Mouse (Mus musculus) gastrocnemius, adult 8-10 months (tissue): ENCODE measurements at regions not wholly inside any gene's neighbourhood (a gene's known extent, or its start where the extent isn't known, plus 50 kb on each side); places are given as distances from the start of the nearest gene placed in this dataset.

Experiments used
- DNase-seq, 2 experiments: peaks; one replicate each; pipeline ENCODE4 v3.0.0; 2022; ENCODE audit warnings: low spot score in 2 of 2

DNA sequence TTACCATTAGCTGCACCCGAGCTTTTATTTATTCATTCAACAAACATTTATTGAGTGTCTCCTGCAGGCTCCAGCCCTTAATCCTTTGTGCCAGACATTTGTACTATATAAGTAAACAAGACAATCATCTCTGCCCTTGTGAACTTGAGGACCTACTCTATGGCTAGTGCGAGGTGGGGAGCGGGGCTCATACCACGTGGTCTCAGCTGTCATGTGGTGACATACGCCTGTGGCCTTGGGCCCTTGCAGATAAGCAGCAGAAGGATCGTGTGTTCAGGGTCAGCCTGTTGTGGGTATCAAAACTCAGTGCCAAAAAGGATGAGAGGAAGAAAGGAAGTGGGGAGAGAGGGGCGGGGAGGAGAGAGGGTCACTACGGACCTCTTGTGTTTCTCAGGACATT, 186.8 kb upstream of the Tbx3 start:
- DNase-seq = no peak

DNA sequence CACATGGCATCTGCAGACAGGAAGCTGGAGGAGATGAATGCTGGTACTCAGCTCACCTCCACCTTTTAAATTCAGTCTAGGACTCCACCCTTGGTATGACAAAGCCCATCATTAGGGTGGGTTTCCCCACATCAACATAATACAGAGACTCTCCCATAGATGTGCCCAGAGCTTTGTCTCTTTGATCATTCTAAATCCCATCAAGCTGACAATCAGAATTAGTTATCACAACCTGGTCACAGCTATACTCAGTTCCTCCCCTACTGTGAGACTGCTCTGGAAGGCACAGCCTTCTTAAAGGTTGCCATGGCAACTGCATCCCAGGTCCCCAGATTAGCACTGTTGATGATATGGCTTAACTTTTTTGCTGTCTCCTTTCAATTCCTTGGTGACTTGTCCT, 184.3 kb upstream of the Tbx3 start:
- no peak for DNase-seq

DNA sequence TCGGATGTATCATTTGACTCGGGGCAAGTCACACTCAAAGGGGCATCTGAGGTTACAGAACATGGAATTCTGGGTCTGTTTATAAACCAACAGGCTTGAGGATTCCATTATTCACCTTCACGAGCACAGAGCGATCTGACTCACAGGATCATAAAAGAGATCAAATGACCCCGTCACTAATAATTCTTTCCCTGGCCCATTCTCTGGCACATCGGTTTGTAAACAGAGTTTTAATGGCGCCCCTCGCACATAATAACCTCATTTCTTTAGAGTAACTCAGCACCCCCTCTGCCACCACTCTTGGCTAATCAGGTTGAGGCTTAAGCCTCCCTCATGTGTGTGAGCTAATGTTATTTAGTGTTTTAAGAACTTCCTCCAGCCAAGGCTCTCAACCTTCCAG, 183.3 kb upstream of the Tbx3 start:
- no peak for DNase-seq

DNA sequence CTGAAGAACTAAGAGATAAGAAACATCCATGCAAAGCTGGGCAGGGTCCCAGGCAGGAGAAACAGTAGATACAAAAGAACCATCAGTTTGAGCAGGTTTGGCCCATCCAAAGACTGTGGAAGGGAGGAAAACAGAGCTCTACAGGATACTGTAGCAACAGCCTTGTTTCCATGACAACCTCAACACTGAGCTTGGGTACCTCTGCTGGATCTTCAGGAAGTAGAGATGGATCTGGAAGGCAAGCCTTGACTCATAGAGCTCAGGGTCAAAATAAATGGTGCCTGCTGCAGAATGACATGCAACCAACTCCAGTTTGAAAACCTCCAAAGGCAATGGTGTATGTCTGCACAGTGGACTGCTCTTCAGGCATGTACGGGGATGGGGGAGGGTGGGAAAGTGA, 173.0 kb upstream of the Tbx3 start:
- DNase-seq = no peak

DNA sequence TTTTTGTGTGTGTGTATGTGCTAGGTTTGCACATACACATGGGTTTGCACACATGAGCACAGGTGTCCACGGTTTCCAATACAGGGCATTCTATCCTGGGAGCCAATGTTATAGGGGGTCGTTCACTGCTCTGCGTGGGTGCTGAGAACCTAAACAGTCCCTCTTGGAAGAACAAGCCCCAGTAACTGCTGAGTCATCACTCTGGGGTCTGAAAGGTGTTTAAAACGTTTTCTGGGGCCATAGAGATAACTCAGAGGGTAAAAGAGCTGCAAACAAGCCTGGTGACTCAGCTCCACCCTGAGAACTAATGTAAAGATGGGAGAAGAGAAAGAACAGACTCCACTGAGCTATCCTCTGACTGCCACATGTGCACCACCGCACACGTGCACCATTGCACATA, 172.0 kb upstream of the Tbx3 start:
- no peak for DNase-seq

DNA sequence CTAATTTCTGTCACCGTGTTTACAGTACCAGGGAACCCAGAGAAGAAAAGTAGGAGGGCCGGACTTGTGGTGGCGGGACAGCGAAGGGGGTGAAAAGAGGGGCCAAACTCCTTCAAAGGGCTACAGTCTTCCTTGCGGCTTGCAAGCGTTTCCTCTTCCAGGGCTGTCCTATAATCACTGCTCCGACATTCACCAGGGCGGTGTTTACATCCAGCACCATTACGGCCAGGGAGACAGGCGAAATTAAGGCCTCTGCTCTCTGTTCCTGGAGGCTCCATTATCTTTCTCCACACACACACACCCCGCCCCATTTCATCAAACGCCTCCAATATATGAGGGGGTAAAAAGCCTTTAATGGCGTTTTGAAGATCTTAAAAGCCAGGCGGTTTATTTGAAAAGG, 162.8 kb upstream of the Tbx3 start:
- no peak for DNase-seq

DNA sequence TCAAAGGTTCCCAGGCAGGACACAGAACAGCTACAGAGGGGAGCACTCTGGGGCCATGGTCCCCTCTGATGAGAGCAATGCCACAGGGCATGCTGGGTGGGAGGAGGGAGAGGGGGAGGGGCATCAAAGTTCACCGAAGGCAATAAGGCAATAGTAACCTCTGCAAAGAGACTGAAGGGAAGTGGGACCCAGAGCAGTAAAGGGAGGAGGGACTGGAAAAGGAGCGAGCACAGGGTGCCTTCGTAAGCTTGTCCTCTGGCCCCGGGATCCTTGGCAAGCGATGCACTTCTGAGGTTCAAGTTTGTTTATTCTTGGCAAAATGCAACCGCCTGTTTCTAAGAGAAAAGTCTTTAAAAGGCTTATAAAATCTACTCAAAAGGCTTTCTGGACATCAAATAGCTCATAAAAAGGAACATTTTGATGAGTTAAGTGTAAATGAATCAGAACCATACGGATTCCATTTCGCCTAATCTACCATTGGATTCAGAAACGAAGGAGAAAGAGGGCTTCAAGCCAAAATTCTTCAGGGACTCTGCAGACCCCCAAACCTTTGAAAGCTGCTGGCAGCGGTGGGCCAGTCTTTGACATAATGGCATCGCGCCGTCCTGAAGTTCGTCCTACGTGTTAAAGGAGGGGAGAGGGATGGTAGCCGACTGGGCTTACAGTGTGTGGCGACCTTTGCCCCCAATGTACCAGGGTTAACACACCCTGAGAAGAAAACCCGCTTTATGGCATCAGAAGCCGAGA, 151.8 kb upstream of the Tbx3 start:
- DNase-seq = no peak

DNA sequence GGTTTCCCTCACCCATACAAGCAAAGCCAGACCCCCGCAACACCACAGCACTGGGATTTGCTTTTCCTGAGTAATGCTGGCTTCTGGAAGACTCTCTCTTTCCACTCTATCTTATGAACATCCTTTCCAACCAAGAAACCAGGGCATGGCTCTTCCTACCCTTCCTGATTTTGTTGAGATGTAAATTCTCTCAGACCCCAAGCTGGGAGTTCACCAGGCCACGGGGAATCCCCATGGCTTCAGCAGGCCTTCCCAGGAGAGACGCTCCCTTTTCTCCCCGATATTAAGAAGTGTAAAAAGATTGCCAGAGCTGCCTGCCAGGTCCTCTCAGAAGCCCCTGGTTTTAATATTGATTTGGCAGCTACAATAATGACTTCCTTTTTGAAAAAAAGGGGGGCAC, 146.3 kb upstream of the Tbx3 start:
- no peak for DNase-seq

DNA sequence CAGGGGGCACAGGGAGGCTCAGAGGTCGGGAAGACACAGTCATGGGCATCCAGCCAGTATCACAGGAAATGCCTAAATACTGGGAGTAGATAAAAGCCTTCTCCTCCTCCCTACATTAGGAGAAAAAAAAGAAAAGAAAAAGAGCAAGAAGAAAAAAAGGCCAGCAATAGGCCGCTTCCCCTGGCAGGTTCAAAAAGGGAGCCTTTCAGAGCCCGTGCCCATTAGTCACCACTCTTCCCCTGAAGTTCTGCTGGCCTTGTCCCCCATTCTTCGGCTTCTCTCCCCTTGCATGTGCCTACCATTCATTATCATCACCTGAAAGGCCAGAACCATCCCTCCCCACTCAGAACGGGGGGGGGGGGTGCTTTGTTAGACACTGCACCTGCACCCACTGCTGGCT, 144.5 kb upstream of the Tbx3 start:
- DNase-seq = no peak

DNA sequence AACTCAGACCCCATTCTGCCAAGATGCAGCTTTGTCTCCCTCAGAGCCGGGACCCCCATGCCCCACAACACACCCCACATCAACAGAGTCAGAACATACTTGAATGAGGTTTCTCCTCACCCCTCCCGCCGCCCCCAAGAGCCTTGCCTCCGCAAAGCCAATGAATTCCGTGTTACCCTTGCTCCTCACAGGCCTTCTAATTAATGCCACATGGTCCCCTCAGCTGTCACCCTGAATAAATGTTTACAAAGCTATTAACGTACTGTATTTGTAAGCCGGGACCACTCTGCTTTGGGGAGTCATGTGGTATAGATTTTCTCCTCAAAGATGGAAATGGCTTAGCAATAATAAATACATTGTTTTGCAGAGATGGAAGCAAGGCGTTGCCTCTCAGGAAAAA, 140.5 kb upstream of the Tbx3 start:
- DNase-seq = no peak

DNA sequence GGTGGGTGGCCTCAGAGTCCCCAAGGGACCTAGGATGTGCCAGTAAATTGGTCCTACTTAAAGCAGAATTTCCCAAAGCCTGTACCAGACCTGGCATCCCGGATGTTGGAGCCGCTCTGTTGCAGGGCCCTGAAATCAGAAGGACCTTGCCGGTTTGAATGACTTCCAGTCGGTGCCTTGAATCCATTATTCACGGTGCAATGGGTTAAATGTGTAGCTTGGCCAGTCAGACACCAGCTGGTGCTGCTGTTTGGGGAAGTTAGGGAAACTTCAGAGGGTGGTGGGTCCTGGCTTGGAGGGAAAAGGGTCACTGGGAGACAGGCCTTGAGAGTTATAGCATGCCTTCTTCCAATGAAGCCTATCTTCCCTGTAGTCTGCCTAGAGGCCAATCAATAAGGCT, 135.5 kb upstream of the Tbx3 start:
- DNase-seq = no peak

DNA sequence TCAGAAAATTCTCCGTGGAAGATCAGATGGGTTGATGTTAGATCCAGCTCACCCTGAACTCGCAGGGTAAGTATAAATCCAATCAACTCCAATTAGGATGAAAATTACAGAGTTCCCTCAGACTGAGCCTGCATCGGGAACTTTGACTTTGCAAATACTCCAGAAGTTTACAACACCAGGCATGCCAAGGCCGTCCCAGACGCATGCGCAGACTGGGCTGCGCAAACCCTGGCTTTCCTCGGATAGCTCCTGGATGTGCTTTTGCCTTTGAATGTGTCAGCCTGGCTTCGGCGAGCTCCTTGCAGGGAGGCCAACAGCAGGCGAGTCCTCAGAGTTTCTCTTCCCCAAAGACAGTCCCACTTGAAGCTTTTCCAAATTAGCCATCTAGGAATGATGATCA, 127.6 kb upstream of the Tbx3 start:
- DNase-seq = no peak

DNA sequence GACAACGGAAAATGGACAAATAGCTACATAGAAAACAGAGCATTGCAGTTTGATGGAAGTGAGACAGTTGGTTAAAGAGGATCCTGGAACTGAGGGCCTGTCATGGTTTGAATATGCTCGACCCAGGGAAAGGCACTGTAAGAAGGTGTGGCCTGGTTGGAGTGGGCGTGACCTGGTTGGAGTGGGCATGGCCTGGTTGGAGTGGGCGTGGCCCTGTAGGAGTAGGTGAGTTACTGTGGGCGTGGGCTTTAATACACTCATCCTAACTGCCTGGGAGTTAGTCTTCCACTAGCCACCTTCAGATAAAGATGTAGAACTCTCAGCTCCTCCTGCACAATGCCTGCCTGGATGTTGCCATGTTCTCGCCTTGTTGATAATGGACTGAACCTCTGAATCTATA, 126.8 kb upstream of the Tbx3 start:
- DNase-seq = no peak

DNA sequence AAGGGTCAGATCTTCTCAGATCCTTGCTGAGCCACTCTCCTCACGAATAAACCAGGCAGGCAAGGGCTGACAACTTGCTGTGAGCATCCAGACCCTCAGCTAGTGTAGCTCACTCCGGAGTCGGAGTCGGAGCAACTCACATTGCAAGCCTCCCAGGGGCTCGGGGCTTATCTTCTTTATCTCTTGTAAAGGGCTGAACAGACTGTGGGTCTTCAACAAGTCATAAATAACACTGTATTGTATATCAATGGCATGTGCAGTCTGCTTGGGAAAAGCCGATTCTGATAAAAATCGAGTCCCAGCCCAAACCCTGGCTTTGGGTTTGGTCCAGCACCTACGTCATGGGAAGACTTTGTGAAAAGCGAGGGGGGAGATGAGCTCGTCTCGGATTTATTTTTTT, 125.8 kb upstream of the Tbx3 start:
- no peak for DNase-seq

DNA sequence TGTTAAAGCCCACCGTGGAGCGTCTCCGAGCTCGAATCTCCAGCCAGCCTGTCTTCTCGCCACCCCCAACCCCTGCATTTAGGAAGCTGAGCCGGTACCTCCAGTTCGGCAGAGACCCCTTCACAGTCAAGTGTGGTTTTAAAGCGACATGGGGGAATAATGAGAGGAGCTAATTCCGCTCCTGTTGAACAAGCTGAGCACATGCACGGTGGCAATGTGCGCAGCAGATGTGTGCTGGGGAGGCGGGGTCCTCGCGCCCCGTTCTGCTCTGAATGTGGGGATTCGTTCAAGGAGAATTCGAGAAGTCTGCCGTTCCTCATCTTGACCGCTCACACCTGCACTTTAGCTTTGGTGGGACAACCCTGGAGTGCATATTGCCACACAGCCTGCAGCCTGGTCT, 123.4 kb upstream of the Tbx3 start:
- DNase-seq = no peak

DNA sequence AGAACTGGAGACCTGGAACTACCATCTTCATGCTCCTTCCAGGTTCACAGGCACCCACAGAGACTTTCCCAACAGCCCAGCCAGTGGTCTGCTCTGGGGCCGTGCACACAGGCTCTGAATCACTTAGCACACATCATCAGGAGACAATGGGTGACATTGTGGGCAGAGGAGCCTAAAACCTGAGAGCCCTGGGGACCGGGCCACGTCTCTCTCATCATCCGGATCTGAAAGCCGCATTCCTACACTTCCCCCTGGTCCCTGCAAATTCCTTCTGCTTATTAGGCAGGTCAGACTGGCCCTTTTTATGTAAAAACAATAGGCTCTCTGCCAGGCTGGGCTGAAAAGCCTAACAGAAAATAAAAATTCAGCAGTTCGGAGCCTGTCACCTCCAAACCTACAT, 119.6 kb upstream of the Tbx3 start:
- DNase-seq = no peak

DNA sequence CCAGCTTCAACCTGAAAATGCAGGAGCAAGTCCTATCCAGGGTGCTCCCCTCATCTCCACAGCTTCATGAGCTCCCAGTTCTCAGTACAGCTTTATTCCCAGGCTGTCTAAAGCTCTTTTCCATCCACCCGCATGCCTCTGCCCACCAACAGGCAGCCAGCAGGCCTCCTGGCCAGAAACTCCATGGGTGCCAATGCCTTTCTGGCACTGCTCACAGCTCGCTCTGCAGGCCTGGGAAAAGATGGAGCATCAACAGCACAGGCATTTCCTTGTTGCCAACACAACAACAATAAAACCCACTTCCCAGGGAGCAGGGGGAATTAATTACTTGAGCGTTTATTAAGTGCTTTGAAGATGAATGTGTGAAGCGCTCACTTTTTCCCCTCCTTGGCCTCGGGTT, 117.0 kb upstream of the Tbx3 start:
- DNase-seq = no peak

DNA sequence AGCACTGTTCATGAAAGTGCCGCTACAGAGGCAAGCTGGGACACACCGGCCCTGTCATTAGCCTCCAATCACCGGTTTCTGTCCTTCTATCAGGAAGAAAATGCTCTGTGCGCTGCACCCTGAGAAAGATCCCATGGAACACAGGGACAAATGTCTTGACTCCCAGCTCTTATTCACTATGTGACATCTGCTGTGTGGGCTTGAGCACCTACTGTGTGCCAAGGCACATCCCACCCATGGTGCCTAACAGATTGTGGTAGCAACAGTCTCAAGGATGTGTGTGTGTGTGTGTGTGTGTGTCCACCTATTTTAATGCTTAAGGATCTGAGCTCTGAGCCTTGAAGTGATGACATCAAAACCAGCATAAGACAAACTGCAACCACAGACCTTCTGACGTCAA, 113.4 kb upstream of the Tbx3 start:
- no peak for DNase-seq

DNA sequence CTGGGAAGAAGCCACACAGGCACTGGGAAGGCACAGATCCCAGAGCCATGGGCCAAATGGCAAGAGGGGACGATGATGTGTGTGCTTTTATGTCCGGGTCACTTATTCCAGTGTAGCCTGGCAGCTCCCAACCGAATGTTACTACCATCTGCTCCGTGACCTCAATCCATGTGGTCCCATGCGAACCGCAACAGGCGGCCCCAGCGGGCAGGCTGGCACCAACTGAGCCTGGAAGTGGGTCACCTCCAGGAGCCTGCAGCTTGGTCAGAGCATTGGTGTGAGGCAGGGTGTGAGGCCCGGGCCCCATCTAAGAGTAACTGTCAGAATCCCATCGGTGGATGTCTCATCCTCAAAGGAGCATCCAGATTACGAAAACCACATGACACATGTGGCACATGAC, 110.8 kb upstream of the Tbx3 start:
- DNase-seq = no peak

DNA sequence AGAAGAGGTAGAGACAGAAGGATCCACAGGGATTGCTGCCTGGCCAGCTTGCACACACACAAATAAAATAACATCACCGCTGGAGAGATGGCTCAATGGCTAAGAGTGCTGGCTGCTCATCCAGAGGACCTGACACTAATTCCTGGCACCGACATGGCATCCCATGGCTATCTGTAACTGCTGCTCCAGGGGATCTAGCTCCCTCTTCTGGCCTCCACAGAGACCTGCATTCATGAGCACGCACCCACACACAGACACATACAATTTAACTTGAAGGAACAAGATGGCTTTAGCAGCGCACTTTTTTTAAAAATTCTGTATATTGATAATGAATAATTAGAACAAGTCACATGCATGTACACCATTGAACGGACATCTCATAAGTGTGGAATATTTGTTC, 110.1 kb upstream of the Tbx3 start:
- DNase-seq = no peak

DNA sequence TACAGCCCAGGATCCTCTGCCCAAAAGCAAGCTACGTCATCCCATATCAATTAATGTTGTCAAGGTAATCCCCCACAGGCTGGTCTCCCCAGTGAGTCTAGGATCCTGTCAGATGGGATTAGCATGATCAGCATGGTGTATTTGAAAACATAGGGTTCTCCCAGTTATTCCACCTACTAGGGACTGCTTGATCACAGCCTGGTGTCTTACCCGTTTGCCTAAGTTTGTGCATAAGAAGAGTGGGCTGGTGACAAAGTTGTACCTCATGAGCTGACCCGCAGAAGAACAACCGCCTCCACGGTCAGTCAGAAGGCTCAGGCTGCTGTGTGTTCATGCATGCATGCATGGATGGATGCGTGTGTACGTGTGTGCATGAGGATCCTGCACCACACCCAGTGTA, 108.9 kb upstream of the Tbx3 start:
- DNase-seq = no peak

DNA sequence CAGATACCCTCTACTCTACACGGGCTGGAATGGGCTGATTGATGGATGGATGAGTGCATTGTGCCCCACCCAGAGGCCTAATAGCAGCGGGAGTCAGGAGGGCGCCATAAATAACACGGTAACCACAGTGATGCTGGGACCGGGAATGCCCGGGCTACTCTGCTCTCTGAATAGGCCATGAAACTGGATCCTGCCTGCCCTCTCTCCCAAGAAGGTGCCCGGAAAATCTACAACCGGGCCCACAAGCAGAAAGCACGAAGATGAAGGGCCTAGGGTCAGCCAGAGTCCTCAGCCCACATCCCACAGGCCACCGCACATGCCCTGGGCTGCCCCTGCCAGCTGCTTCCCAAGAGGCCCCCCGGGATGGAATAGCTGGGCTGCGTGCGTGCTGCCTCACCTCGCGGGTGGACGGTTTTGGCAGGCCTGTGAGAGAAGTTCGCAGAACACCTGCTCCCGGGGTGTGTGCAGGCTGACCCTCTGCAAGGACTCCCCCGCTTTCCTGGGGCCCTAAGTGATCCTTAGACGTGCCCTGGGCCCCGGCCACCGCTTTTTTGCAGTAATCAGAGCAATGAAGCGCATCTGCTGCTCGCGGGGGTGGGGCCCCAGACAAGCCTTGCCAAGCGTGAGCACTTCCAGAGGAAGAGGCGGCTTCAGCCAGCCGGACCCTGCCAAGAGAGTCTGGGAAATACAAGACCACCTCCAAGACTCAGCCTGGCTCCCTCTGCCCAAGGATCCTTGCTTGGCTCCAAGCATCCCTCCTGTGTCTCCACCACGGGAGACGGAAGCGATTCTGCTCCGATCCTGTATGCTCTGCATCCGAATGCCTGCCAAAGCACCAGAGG, 106.7 kb upstream of the Tbx3 start:
- no peak for DNase-seq

DNA sequence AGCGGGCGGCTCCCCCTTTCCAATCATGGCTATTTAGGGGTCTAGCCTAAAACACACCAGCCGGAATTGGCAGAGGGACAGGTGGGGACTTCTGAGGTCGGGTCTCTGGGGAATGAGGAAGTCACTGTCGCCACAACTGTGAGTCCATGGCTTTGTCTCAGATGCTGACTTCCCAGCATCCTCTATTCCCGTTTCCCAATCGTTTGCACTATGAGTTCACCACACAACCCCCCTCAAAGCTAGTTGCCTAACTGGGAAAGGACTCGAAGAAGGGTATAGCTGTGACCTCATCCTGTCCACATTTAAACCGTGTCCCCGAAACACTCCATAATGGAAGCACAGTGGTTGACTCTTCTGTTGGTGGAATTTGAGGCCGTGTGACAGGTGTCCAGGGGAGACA, 102.8 kb upstream of the Tbx3 start:
- no peak for DNase-seq
